Mouse (Mus musculus) brown adipose tissue, adult 24 weeks (tissue): Measurements from ENCODE around the gene Klk1b1. TPM values are rescaled to one million over a fixed set of nuclear protein-coding genes. Genes with fewer than 3 reads are reported as not detected.
"Not testable (repeated sequence)": the region's sequence is repeated elsewhere in the genome, so short reads cannot be mapped to it uniquely, and the experiment has no call there.

Source experiments
- H3K27ac ChIP-seq: fragments of 200-500 bp; replicated peaks from 2 replicates; pipeline ENCODE4 v1.5.1; 2012; ENCODE audit warnings: low read depth, mild to moderate bottlenecking, low read length
- H3K4me1 ChIP-seq: fragments of 200-500 bp; 2 replicates; pipeline ENCODE4 v1.6.1; 2012; ENCODE audit warnings: low read length, mixed read lengths; ENCODE audit not compliant: control insufficient read depth, insufficient read depth, insufficient read length
- H3K4me3 ChIP-seq: fragments of 200-500 bp; 2 replicates; pipeline ENCODE4 v1.5.1; 2012; ENCODE audit warnings: low read depth, mild to moderate bottlenecking, low read length, moderate library complexity; ENCODE audit not compliant: insufficient read depth
- polyA plus RNA-seq: library from polyadenylated mRNA; stranded (reverse); fragments of >200 nt; gene quantifications from 2 replicates; pipeline ENCODE4 v1.2.4, GENCODE M21; 2012; ENCODE audit not compliant: missing spikeins, insufficient read depth, insufficient read length

Klk1b1 gene
- polyA plus RNA-seq, 1 experiment = not detected

DNA sequence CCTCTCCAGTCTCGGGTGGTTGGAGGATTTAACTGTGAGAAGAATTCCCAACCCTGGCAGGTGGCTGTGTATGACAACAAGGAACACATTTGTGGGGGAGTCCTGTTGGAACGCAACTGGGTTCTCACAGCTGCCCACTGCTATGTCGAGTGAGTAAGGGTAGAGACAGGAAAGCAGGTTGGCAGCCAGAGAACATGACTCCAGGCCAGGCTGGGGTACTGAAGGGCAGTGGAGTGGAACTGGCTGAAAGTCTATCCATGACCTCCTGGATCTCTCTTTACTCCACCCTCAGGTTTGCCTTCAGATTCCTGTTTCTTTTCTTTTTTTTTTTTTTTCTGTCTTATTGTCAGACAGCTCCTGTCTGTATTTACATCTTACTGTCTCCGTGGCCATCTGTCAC, 13.8 kb upstream of the Klk1b1 start:
- Histone ChIP-seq H3K4me1 (no peaks in the 10 kb centered on the region), H3K27ac (no peak overlapping the region), H3K4me3 (no peak overlapping the region)

DNA sequence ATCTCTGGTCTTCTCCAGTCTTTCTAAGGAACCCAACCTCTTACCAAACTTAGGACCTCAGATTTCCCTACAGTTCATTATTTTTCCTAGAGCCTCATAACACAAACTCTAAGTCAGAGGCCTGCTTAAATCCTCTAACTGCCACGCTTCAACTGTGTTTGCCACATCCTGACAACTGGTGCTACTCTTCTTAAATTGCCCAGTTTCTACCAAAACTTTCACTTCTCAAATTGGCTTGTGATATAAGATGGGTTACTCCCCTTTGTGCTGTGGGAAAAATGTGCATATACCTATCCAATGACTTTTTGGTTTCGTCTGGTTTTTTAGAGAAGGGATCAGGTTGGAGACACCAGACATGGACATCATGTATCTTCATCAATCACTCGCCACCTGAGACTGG, 507 bp downstream of the Klk1b1 start:
- Histone ChIP-seq H3K4me3 (no peak overlapping the region), H3K27ac (no peak overlapping the region), H3K4me1 (no peaks in the 10 kb centered on the region)

DNA sequence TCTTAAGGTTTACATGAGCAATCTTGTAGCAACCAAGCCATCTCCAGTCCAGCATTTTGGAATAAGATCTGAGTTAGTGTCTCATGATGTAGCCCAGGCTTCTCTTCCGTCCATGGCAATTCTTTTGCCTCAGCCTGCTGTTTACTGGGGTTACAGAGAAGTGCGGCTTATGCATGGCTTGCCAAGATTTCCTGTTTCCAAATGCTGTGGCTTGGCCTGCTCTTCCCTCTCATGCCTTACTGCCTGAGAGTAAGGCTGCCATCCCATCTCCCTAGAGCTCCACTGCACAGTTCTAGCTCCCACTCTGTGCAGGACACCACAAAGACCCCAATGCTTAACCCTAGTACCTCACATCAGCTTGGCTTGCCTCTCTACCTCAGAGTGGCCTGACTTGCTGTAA, 1.1 kb downstream of the Klk1b1 start:
- no peak overlapping the region for H3K4me3 ChIP-seq
- no peaks in the 10 kb centered on the region for H3K4me1 ChIP-seq
- H3K27ac ChIP-seq = no peak overlapping the region

DNA sequence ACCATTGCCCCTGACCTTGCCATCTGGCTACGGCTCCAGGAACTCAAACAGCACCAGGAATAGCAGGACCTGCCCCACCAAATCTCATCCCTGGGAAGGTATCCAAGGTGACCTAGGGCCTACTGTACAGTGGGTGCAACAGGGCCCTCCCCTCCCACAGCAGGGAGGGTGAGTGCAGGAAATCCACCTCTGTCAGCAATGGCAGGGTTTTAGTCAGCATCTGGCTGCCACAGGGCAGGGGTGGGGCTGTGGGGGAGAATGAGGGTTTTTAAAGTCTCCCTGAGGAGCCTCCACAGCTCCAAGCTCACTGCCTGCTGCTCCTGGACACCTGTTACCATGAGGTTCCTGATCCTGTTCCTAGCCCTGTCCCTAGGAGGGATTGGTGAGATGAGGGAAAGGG, 9.2 kb downstream of the Klk1b1 start, which contains the start of gene Klk1b9:
TSS of gene Klk1b9 (plus strand) at position 301 of the 400 bp plus-strand sequence.
- not testable (repeated sequence) for H3K4me3 ChIP-seq, H3K4me1 ChIP-seq, H3K27ac ChIP-seq

DNA sequence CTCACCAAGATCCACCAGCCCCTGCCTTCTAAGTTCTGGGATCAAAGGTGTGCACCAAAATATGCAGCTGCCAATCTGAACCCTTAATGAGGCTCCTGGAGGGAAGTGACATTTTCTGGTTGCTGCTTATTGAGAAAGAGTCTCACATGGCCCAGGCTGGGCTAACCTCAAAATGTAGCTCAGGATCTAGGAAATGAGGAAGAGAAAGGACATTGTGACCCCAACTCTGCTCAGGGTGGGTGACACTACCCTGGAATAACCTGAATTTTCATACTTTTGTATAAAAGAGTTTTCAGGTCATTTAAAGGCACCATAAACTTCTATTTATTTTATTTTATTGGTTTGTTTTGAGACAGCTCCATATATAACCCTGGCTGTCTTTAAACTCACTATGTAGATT, 19.1 kb downstream of the Klk1b1 start:
- H3K4me3 ChIP-seq = no peak overlapping the region

DNA sequence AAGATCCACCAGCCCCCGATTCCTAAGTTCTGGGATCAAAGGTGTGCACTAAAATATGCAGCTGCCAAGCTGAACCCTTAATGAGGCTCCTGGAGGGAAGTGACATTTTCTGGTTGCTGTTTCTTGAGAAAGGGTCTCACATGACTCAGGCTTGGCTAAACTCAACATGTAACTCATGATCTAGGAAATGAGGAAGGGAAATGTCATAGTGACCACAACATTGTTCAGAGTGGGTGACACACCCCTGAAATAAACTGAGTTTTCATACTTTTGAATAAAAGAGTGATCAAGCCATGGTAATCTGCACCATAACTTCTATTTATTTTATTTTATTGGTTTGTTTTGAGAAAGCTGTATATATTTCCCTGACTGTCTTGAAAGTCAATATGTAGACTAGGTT, 28.3 kb downstream of the Klk1b1 start:
- not testable (repeated sequence) for H3K4me3 ChIP-seq, H3K4me1 ChIP-seq, H3K27ac ChIP-seq

More for the DNA sequence above, 19.1 kb downstream of the Klk1b1 start:
- H3K4me1 ChIP-seq = no peaks in the 10 kb centered on the region
- H3K27ac ChIP-seq = no peak overlapping the region

GRCm38 (mm10) chr7:43995577-43995976, 29.0 kb downstream of the Klk1b1 start, which contains the start of gene Klk1b11:
Gene Klk1b11 (plus strand): TSS chr7:43995877.
- not testable (repeated sequence) for H3K4me3 ChIP-seq, H3K27ac ChIP-seq, H3K4me1 ChIP-seq

GRCm38 (mm10) chr7:44004847-44005246, 38.3 kb downstream of the Klk1b1 start:
- Histone ChIP-seq H3K4me3 (no peak overlapping the region), H3K27ac (no peak overlapping the region), H3K4me1 (no peaks in the 10 kb centered on the region)

DNA sequence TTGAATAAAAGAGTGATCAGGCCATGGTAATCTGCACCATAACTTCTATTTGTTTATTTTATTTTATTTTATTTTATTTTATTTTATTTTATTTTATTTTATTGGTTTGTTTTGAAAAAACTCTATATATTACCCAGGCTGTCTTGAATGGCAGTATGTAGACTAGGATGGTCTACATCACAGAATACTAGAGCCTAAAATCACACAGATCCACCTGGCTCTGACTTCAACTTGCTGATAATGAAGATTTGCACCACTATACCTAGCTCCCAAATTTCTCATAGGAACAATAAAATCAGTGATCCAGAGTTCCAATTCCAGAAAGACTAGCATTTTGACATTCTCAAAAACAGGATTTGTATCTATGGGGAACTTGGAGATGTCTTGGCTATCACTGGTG, 45.3 kb downstream of the Klk1b1 start, which contains the start of gene Klk1b26:
TSS of gene Klk1b26 (plus strand) at position 301 of the 400 bp plus-strand sequence.
- H3K27ac ChIP-seq, H3K4me1 ChIP-seq, H3K4me3 ChIP-seq: not testable (repeated sequence)

DNA sequence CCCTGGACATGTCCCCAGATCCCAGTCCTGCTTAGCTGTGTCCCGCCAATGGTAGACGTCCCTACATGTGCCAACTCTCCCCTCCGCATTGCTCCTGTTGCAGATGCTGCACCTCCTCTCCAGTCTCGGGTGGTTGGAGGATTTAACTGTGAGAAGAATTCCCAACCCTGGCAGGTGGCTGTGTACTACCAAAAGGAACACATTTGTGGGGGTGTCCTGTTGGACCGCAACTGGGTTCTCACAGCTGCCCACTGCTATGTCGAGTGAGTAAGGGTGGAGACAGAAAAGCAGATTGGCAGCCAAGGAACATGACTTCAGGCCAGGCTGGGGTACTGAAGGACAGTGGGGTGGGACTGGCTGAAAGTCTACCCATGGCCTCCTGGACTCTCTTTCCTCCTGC, 48.1 kb downstream of the Klk1b1 start:
- not testable (repeated sequence) for H3K4me1 ChIP-seq, H3K4me3 ChIP-seq, H3K27ac ChIP-seq

- Histone ChIP-seq H3K4me3 (no peak overlapping the region), H3K4me1 (no peaks in the 10 kb centered on the region), H3K27ac (no peak overlapping the region)
Observed at GRCm38 (mm10) chr7:44015071-44015470, 48.5 kb downstream of the Klk1b1 start.

Other genes with a start within 250 kb of the Klk1b1 start
- gene Klk12, start 197.9 kb upstream of the Klk1b1 start, polyA plus RNA-seq = not detected in 2 replicates
- not detected in 2 replicates for gene Klk11, start 192.1 kb upstream of the Klk1b1 start, polyA plus RNA-seq
- not detected in 2 replicates for gene Klk10, start 185.7 kb upstream of the Klk1b1 start, polyA plus RNA-seq
- not detected in 2 replicates for gene Klk9, start 174.9 kb upstream of the Klk1b1 start, polyA plus RNA-seq
- gene Klk8, start 169.2 kb upstream of the Klk1b1 start, polyA plus RNA-seq = 2.3 and 3.4 TPM in 2 replicates
- gene Klk7, start 155.5 kb upstream of the Klk1b1 start, polyA plus RNA-seq = not detected in 2 replicates
- not detected in 2 replicates for gene Klk6, start 142.3 kb upstream of the Klk1b1 start, polyA plus RNA-seq
- not detected in 2 replicates for gene Klk5, start 124.8 kb upstream of the Klk1b1 start, polyA plus RNA-seq
- not detected in 2 replicates for gene Klk4, start 85.6 kb upstream of the Klk1b1 start, polyA plus RNA-seq
- gene Klk15, start 33.0 kb upstream of the Klk1b1 start, polyA plus RNA-seq = not detected in 2 replicates
- gene Klk1b8, start 16.1 kb upstream of the Klk1b1 start, polyA plus RNA-seq = not detected in 2 replicates
- not detected in 2 replicates for gene Klk1b9, start 9.3 kb downstream of the Klk1b1 start, polyA plus RNA-seq
- not detected in 2 replicates for gene Klk1b11, start 29.1 kb downstream of the Klk1b1 start, polyA plus RNA-seq
- gene Klk1b26, start 45.4 kb downstream of the Klk1b1 start, polyA plus RNA-seq = not detected in 2 replicates
- gene Klk1b27, start 85.5 kb downstream of the Klk1b1 start, polyA plus RNA-seq = not detected in 2 replicates
- not detected in 2 replicates for gene Klk1b21, start 135.6 kb downstream of the Klk1b1 start, polyA plus RNA-seq
- not detected in 2 replicates for gene Klk1b22, start 145.9 kb downstream of the Klk1b1 start, polyA plus RNA-seq
- not detected in 2 replicates for gene Klk1b16, start 170.0 kb downstream of the Klk1b1 start, polyA plus RNA-seq
- gene Klk1b24, start 221.5 kb downstream of the Klk1b1 start, polyA plus RNA-seq = not detected in 2 replicates
- not detected in 2 replicates for gene Klk1b3, start 231.4 kb downstream of the Klk1b1 start, polyA plus RNA-seq
- not detected in 2 replicates for gene Klk1b4, start 240.7 kb downstream of the Klk1b1 start, polyA plus RNA-seq
- not detected in 2 replicates for gene Klk1b5, start 249.2 kb downstream of the Klk1b1 start, polyA plus RNA-seq